Mouse (Mus musculus): Measurements from ENCODE around the gene Hist1h2ad. TPM values are rescaled to one million over a fixed set of nuclear protein-coding genes. Genes with fewer than 3 reads are reported as not detected.
A peak's percentile ranks its signal among the peaks of the same experiment; 100 is the strongest.

Gene Hist1h2ad
- polyA plus RNA-seq, 1 experiment from 2014 or later = 6.2 TPM

- peak overlapping the region; percentile 42 for H3K4me3 ChIP-seq (ENCODE audit: low read depth, low read length)
- peak overlapping the region; percentile 69 for H3K9ac ChIP-seq (replicated peaks; ENCODE audit: low read depth, low read length)
- H3K4me2 ChIP-seq (replicated peaks; ENCODE audit: low read depth, low read length) = peak overlapping the region; percentile 60
- no peaks in the 10 kb centered on the region for H3K27me3 ChIP-seq (ENCODE audit: control insufficient read depth, insufficient read depth, low read length)
- H3K9me3 ChIP-seq (ENCODE audit: control insufficient read depth, low read depth, low read length) = no peaks in the 10 kb centered on the region
- H3K27ac ChIP-seq (ENCODE audit: low read length) = peak overlapping the region; percentile 84
- WGBS = 4% methylated on average over 7 of the region's 7 CpGs
- H3K4me1 ChIP-seq (ENCODE audit: control insufficient read depth, insufficient read depth, low read length) = peaks cover 10% of the 10 kb centered on the region; the same call in 1 of the 2 replicates
- no peak for ATAC-seq (ENCODE audit: insufficient number of reproducible peaks, insufficient read depth, low FRiP score, low read depth)
- no peaks in the 10 kb centered on the region for H3K36me3 ChIP-seq (ENCODE audit: control insufficient read depth, insufficient read depth, low read length)
Observed at GRCm38 (mm10) chr13:23576351-23576881, 2.2 kb downstream of the Hist1h2ad start.

GRCm38 (mm10) chr13:23576906-23577639 lies 2.9 kb downstream of the Hist1h2ad start:
- H3K4me3 ChIP-seq (ENCODE audit: low read depth, low read length) = peak overlapping the region; percentile 42
- H3K9ac ChIP-seq (replicated peaks; ENCODE audit: low read depth, low read length) = peak overlapping the region; percentile 69
- no peak for ATAC-seq (ENCODE audit: insufficient number of reproducible peaks, insufficient read depth, low FRiP score, low read depth)
- no peaks in the 10 kb centered on the region for H3K36me3 ChIP-seq (ENCODE audit: control insufficient read depth, insufficient read depth, low read length)
- H3K27ac ChIP-seq (ENCODE audit: low read length) = peak overlapping the region; percentile 84
- H3K4me2 ChIP-seq (replicated peaks; ENCODE audit: low read depth, low read length) = peak overlapping the region; percentile 60
- 33% methylated on average over 6 of the region's 6 CpGs for WGBS
- peaks cover 12% of the 10 kb centered on the region; the same call in 1 of the 2 replicates for H3K4me1 ChIP-seq (ENCODE audit: control insufficient read depth, insufficient read depth, low read length)
- H3K9me3 ChIP-seq (ENCODE audit: control insufficient read depth, low read depth, low read length) = no peaks in the 10 kb centered on the region
- no peaks in the 10 kb centered on the region for H3K27me3 ChIP-seq (ENCODE audit: control insufficient read depth, insufficient read depth, low read length)

- H3K9ac ChIP-seq (replicated peaks; ENCODE audit: low read depth, low read length) = no peak overlapping the region
- ATAC-seq (ENCODE audit: insufficient number of reproducible peaks, insufficient read depth, low FRiP score, low read depth) = no peak
- H3K27me3 ChIP-seq (ENCODE audit: control insufficient read depth, insufficient read depth, low read length) = no peaks in the 10 kb centered on the region
- no peak overlapping the region for H3K4me2 ChIP-seq (replicated peaks; ENCODE audit: low read depth, low read length)
- H3K27ac ChIP-seq (ENCODE audit: low read length) = no peak overlapping the region
- no peaks in the 10 kb centered on the region for H3K36me3 ChIP-seq (ENCODE audit: control insufficient read depth, insufficient read depth, low read length)
- no peak overlapping the region for H3K4me3 ChIP-seq (ENCODE audit: low read depth, low read length)
- 88% methylated on average over 1 of the region's 1 CpGs for WGBS
- peaks cover 20% of the 10 kb centered on the region; the same call in 1 of the 2 replicates for H3K4me1 ChIP-seq (ENCODE audit: control insufficient read depth, insufficient read depth, low read length)
- H3K9me3 ChIP-seq (ENCODE audit: control insufficient read depth, low read depth, low read length) = no peaks in the 10 kb centered on the region
Observed at GRCm38 (mm10) chr13:23577835-23578234, 3.7 kb downstream of the Hist1h2ad start.

- H3K9ac ChIP-seq (replicated peaks; ENCODE audit: low read depth, low read length) = peak within 1 kb of the TSS; percentile 68
- H3K27me3 ChIP-seq (ENCODE audit: control insufficient read depth, insufficient read depth, low read length) = no peaks in the 10 kb centered on the region
- peak; percentile 88 for ATAC-seq (ENCODE audit: insufficient number of reproducible peaks, insufficient read depth, low FRiP score, low read depth)
- H3K36me3 ChIP-seq (ENCODE audit: control insufficient read depth, insufficient read depth, low read length) = no peaks in the 10 kb centered on the region
- H3K4me3 ChIP-seq (ENCODE audit: low read depth, low read length) = peak within 1 kb of the TSS; percentile 47
- H3K9me3 ChIP-seq (ENCODE audit: control insufficient read depth, low read depth, low read length) = no peaks in the 10 kb centered on the region
- H3K4me1 ChIP-seq (ENCODE audit: control insufficient read depth, insufficient read depth, low read length) = peaks cover 28% of the 10 kb centered on the region; the same call in 1 of the 2 replicates
- peak within 1 kb of the TSS; percentile 96 for H3K27ac ChIP-seq (ENCODE audit: low read length)
- peak within 1 kb of the TSS; percentile 83 for H3K4me2 ChIP-seq (replicated peaks; ENCODE audit: low read depth, low read length)
- under 1% methylated on average over 43 of the region's 43 CpGs for WGBS
Observed at GRCm38 (mm10) chr13:23581408-23582218, 7.4 kb downstream of the Hist1h2ad start, which contains the start of gene Hist1h4d. TSS of gene Hist1h4d (plus strand) at chr13:23581598.

GRCm38 (mm10) chr13:23582219-23583056 lies 8.3 kb downstream of the Hist1h2ad start:
- Histone ChIP-seq H3K4me2 (replicated peaks; ENCODE audit: low read depth, low read length) (peak overlapping the region; percentile 83), H3K9ac (replicated peaks; ENCODE audit: low read depth, low read length) (peak overlapping the region; percentile 68), H3K9me3 (ENCODE audit: control insufficient read depth, low read depth, low read length) (no peaks in the 10 kb centered on the region), H3K36me3 (ENCODE audit: control insufficient read depth, insufficient read depth, low read length) (no peaks in the 10 kb centered on the region), H3K27me3 (ENCODE audit: control insufficient read depth, insufficient read depth, low read length) (no peaks in the 10 kb centered on the region), H3K27ac (ENCODE audit: low read length) (peak overlapping the region; percentile 96), H3K4me1 (ENCODE audit: control insufficient read depth, insufficient read depth, low read length) (peaks cover 21% of the 10 kb centered on the region; the same call in 1 of the 2 replicates), H3K4me3 (ENCODE audit: low read depth, low read length) (peak overlapping the region; percentile 47)
- no peak for ATAC-seq (ENCODE audit: insufficient number of reproducible peaks, insufficient read depth, low FRiP score, low read depth)
- 5% methylated on average over 6 of the region's 6 CpGs for WGBS

GRCm38 (mm10) chr13:23583387-23584068 lies 9.3 kb downstream of the Hist1h2ad start:
- Histone ChIP-seq H3K27ac (ENCODE audit: low read length) (peak overlapping the region; percentile 96; the same call in 1 of the 2 replicates), H3K4me2 (replicated peaks; ENCODE audit: low read depth, low read length) (no peak overlapping the region), H3K4me3 (ENCODE audit: low read depth, low read length) (no peak overlapping the region), H3K36me3 (ENCODE audit: control insufficient read depth, insufficient read depth, low read length) (no peaks in the 10 kb centered on the region), H3K9ac (replicated peaks; ENCODE audit: low read depth, low read length) (0 out of 2 replicates have a peak overlapping the region, but pooled peaks have one; percentile 11), H3K9me3 (ENCODE audit: control insufficient read depth, low read depth, low read length) (no peaks in the 10 kb centered on the region), H3K4me1 (ENCODE audit: control insufficient read depth, insufficient read depth, low read length) (peaks cover 21% of the 10 kb centered on the region; the same call in 1 of the 2 replicates), H3K27me3 (ENCODE audit: control insufficient read depth, insufficient read depth, low read length) (no peaks in the 10 kb centered on the region)
- no peak for ATAC-seq (ENCODE audit: insufficient number of reproducible peaks, insufficient read depth, low FRiP score, low read depth)

GRCm38 (mm10) chr13:23584331-23584730 lies 10.2 kb downstream of the Hist1h2ad start:
- Histone ChIP-seq H3K27ac (ENCODE audit: low read length) (peak overlapping the region; percentile 96), H3K9ac (replicated peaks; ENCODE audit: low read depth, low read length) (peak overlapping the region; percentile 60), H3K27me3 (ENCODE audit: control insufficient read depth, insufficient read depth, low read length) (no peaks in the 10 kb centered on the region), H3K4me2 (replicated peaks; ENCODE audit: low read depth, low read length) (peak overlapping the region; percentile 69), H3K4me1 (ENCODE audit: control insufficient read depth, insufficient read depth, low read length) (peaks cover 21% of the 10 kb centered on the region; the same call in 1 of the 2 replicates), H3K9me3 (ENCODE audit: control insufficient read depth, low read depth, low read length) (no peaks in the 10 kb centered on the region), H3K36me3 (ENCODE audit: control insufficient read depth, insufficient read depth, low read length) (no peaks in the 10 kb centered on the region), H3K4me3 (ENCODE audit: low read depth, low read length) (peak overlapping the region; percentile 38)
- no peak for ATAC-seq (ENCODE audit: insufficient number of reproducible peaks, insufficient read depth, low FRiP score, low read depth)

Measured in stomach, embryonic 14.5 days (tissue).